Mouse (Mus musculus) ES-E14 (cell line): ENCODE data around the gene Kars. TPM values are rescaled to one million over a fixed set of nuclear protein-coding genes. Genes with fewer than 3 reads are reported as not detected.
A peak's percentile ranks its signal among the peaks of the same experiment; 100 is the strongest.

Experiments used
- DNase-seq: peaks from one replicate; pipeline ENCODE4 v3.0.0-alpha.2; 2013; ENCODE audit warnings: low read depth, low spot score
- H3K27ac ChIP-seq: 2 replicates; pipeline ENCODE4 v1.5.1; 2012; ENCODE audit warnings: low read depth, mild to moderate bottlenecking, low read length, moderate library complexity, mixed read lengths; ENCODE audit not compliant: poor library complexity, insufficient read depth, severe bottlenecking
- H3K36me3 ChIP-seq: 2 replicates; pipeline ENCODE4 v1.6.1; 2012; ENCODE audit warnings: mild to moderate bottlenecking, low read length, moderate library complexity, mixed read lengths; ENCODE audit not compliant: control insufficient read depth, poor library complexity, insufficient read depth, severe bottlenecking
- H3K4me1 ChIP-seq, 2 experiments: fragments of 150-350 bp in 1 of 2; sonication (generic) in 1 of 2; 2 replicates each; pipeline ENCODE4 v1.6.1; 2012; ENCODE audit warnings: low read length in 2 of 2, mild to moderate bottlenecking in 1 of 2, mixed read lengths in 1 of 2; ENCODE audit not compliant: control insufficient read depth in 2 of 2, insufficient read depth in 2 of 2, poor library complexity in 1 of 2
- H3K4me3 ChIP-seq, 2 experiments: fragments of 150-350 bp in 1 of 2; sonication (generic) in 1 of 2; 2 replicates each; pipeline ENCODE4 v1.5.1; 2012; ENCODE audit warnings: low read length in 2 of 2, low read depth in 1 of 2, mild to moderate bottlenecking in 1 of 2, mixed read lengths in 1 of 2; ENCODE audit not compliant: insufficient read depth in 1 of 2, poor library complexity in 1 of 2, severe bottlenecking in 1 of 2
- H3K9ac ChIP-seq: 2 replicates; pipeline ENCODE4 v1.6.1; 2012; ENCODE audit warnings: low read depth, mild to moderate bottlenecking, low read length, mixed read lengths; ENCODE audit not compliant: poor library complexity, insufficient read depth, severe bottlenecking
- H3K9me3 ChIP-seq: fragments of 150-350 bp; sonication (generic); 2 replicates; pipeline ENCODE4 v1.6.1; 2012; ENCODE audit warnings: low read depth, mild to moderate bottlenecking, low read length; ENCODE audit not compliant: control insufficient read depth, insufficient read depth
- CHD2 ChIP-seq: IDR thresholded peaks from 2 replicates; pipeline ENCODE4 v1.6.1; 2014; ENCODE audit warnings: mild to moderate bottlenecking, low read depth, low read length, inconsistent platforms
- HCFC1 ChIP-seq: IDR thresholded peaks from 2 replicates; pipeline ENCODE4 v1.6.1; 2012; ENCODE audit warnings: low read length, inconsistent platforms, borderline replicate concordance; ENCODE audit not compliant: insufficient read depth
- MAFK ChIP-seq: IDR thresholded peaks from 2 replicates; pipeline ENCODE4 v1.6.1; 2014; ENCODE audit warnings: mild to moderate bottlenecking, low read depth, low read length, inconsistent platforms; ENCODE audit not compliant: insufficient read depth
- ZC3H11A ChIP-seq: IDR thresholded peaks from 2 replicates; pipeline ENCODE4 v1.6.1; 2012; ENCODE audit warnings: low read depth, mild to moderate bottlenecking, inconsistent platforms, low read length, borderline replicate concordance
- ZNF384 ChIP-seq: IDR thresholded peaks from 2 replicates; pipeline ENCODE4 v1.6.1; 2012; ENCODE audit warnings: low read depth, low read length, inconsistent platforms
- in situ Hi-C, 2 experiments: fragments of 600-800 bp; cut with MboI; formaldehyde crosslinking; loops; one replicate each; pipeline ENCODE4 v1.15.1; 2025; ENCODE audit warnings: low sequenced_read_pairs in 2 of 2, inconsistent platforms in 1 of 2; ENCODE audit not compliant: unreplicated experiment in 2 of 2
- total RNA-seq: library from RNA; depleted of rRNA; stranded (reverse); fragments of 300-350 nt; gene quantifications from 2 replicates; pipeline ENCODE4 v1.2.3, GENCODE M21; 2012

Kars gene
- total RNA-seq, 1 experiment, result 267 TPM

DNA sequence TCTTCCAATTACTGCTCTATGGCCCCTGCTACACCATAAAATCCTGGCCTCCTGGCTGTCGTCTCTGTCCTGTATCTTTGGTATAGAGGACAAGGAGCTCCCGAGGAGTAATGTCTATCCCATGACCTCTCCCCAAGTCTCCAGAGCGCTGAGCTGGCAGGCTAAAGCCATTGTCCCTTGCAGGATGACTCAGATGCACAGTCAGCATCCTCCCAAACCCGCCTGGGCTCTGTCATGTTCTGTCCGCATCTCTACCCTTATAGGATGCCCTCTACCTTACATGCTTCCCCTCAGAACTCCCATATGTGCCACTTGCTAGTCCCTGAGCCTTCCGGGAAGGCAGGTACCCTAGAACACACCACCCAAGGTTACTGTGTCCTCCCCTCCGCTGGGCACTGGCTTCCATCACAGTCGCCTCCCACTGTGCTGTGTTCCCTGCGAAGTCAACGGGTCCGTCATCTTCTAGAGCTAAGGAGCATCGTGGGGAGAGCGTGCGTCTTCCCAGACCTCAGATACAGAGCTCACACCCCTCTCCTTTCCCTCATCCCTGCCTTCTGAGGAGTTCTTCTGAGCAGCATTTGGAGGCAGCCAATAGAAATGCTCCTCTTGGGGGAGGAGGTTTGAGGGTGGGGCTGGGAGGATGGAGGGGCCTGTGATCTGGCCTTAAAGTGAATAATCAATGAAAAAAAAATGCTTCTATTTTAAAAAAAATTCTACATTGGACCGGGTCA, 50.4 kb downstream of the Kars start:
- TF ChIP-seq CHD2, result no peak
- peak; percentile 68; the same call in 1 of the 2 replicates for TF ChIP-seq MAFK
- Histone ChIP-seq H3K4me1 (peaks cover 15 to 32% of the 10 kb centered on the region in 2 experiments), H3K9me3 (no peaks in the 10 kb centered on the region), H3K9ac (no peak overlapping the region), H3K27ac (no peak overlapping the region), H3K4me3 (no peak overlapping the region), H3K36me3 (peaks cover 9% of the 10 kb centered on the region)
- in situ Hi-C loops, result no loop called here
- DNase-seq, result no peak

- Histone ChIP-seq H3K4me3 (no peak overlapping the region), H3K9ac (no peak overlapping the region), H3K36me3 (peaks cover 18% of the 10 kb centered on the region), H3K9me3 (no peaks in the 10 kb centered on the region), H3K27ac (no peak overlapping the region), H3K4me1 (peaks cover 2 to 8% of the 10 kb centered on the region in 2 experiments; a peak in 3 of 4 replicates)
- TF ChIP-seq MAFK (no peak), HCFC1 (no peak), ZNF384 (no peak), ZC3H11A (no peak), CHD2 (no peak)
- DNase-seq, result no peak
- in situ Hi-C loops, result no loop called here
Measured at GRCm38 (mm10) chr8:111957231-111957630, 53.9 kb downstream of the Kars start.

DNA sequence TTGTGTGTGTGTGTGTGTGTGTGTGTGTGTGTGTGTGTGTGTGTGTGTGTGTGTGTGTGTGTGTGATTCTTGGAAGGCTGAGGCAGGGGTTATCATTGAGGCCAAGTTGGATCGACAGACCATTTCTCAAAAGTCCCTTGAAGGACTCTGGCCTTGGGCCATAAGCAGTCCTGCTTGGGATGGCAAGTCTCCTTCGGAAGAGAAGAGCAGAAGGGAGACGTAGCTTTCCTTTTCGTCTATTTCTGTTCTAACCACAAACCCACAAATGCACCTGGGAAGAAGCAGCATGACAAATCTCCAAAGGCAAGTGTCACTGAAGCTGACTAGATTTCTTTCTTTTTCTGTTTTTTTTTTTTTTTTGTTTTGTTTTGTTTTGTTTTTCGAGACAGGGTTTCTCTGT, 55.2 kb downstream of the Kars start:
- H3K9me3 ChIP-seq, result no peaks in the 10 kb centered on the region
- in situ Hi-C loops, result no loop called here
- H3K27ac ChIP-seq, result no peak overlapping the region
- H3K9ac ChIP-seq, result no peak overlapping the region
- H3K36me3 ChIP-seq, result peaks cover 20% of the 10 kb centered on the region
- TF ChIP-seq HCFC1 (no peak), ZC3H11A (no peak), ZNF384 (no peak), MAFK (no peak), CHD2 (no peak)
- H3K4me3 ChIP-seq, result no peak overlapping the region
- peaks cover 3 to 9% of the 10 kb centered on the region in 2 experiments for H3K4me1 ChIP-seq
- no peak for DNase-seq

DNA sequence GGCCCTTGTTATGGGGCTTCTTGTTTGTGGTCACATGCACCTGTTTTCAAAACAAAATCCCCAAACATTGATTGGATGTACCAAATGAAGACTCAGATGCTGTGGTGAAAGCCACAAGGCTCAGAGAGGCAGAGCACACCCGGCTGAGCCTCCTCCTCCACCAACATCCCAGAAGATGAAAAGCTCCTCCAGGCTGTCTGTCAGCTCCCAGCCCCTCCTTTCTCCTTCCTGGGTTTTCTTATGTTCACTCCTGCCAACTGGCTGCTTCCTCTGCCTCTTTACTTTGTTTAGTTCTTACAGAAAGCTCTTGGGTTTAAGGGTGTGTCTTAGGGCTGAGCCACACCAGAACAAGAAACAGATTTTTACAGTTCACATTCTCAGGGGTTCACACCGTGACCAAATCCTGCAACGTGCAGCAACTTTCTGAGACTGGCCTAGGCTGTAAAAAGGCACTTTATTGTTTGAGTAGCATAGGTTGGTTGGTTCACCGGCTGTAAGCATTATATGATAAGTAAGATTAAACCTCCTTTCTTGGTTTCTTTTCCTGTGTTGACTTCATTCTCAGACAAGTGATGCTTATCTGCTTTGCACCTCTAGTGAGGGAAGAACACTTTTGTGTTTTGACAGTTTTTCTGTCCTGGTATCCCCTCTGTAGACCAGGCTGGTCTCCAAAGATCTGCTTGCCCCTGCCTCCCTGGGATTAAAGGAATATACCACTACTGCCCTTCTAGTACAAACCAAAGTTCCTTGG, 56.1 kb downstream of the Kars start:
- H3K9me3 ChIP-seq, result no peaks in the 10 kb centered on the region
- peaks cover 20% of the 10 kb centered on the region for H3K36me3 ChIP-seq
- no peak overlapping the region for H3K9ac ChIP-seq
- H3K4me3 ChIP-seq, result no peak overlapping the region
- no peak for DNase-seq
- TF ChIP-seq HCFC1 (no peak), ZNF384 (no peak), CHD2 (no peak), MAFK (no peak), ZC3H11A (no peak)
- no peak overlapping the region for H3K27ac ChIP-seq
- in situ Hi-C loops, result no loop called here
- H3K4me1 ChIP-seq, result peaks cover 4% of the 10 kb centered on the region in 2 experiments; a peak in 2 of 4 replicates
